Mouse (Mus musculus): ENCODE results near the gene Armc12. TPM values are rescaled to one million over a fixed set of nuclear protein-coding genes. Genes with fewer than 3 reads are reported as not detected.

Armc12 gene
- total and polyA plus RNA-seq, 3 experiments: 0.15 TPM; not detected in 2

DNA sequence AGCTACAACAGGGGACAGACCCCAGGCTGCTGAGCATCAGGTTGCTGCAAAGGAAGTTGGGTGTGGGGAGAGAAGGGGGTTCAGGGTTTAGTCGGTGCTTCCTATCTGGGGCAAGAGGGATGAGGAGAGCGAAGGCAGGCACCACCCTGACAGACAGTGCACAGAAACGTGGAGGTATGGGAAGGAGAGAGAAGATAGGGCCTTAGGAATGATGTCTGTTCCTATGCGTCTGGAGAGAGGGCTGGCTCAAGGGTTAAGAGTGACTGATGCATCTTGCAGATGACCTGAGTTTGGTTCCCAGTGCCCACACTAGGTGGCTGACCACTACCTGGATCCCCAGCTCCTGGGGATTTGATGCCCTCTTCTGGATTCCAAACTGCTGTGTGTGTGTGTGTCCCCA lies 13.7 kb upstream of the Armc12 start:
- no peaks in the 10 kb centered on the region; the same call in 1 of the 2 replicates for H3K79me2 ChIP-seq (ENCODE audit: control insufficient read depth, insufficient read depth, low read length, poor library complexity)
- no peak for TF ChIP-seq UBTF (IDR thresholded peaks at IDR 0.05; ENCODE audit: borderline replicate concordance, insufficient read depth, low read depth, low read length)
- no peak for TF ChIP-seq JUND (IDR thresholded peaks at IDR 0.05; ENCODE audit: low read depth, low read length)
- no peak for TF ChIP-seq POLR2AphosphoS2 (IDR thresholded peaks at IDR 0.05; ENCODE audit: low read length)
- no peak for TF ChIP-seq CTCF (IDR thresholded peaks at IDR 0.05 in 2 of 3, conservative IDR thresholded peaks at IDR 0.05 in 1 of 3; ENCODE audit: control insufficient read depth in 1 of 3, insufficient read depth in 1 of 3, low read depth in 2 of 3, low read length in 3 of 3, poor library complexity in 1 of 3, severe bottlenecking in 1 of 3)
- TF ChIP-seq ZNF384 (IDR thresholded peaks at IDR 0.05; ENCODE audit: low read depth, low read length): no peak
- no peak for TF ChIP-seq RCOR1 (IDR thresholded peaks at IDR 0.05; ENCODE audit: low read depth, low read length)
- TF ChIP-seq GATA1 (IDR thresholded peaks at IDR 0.05; ENCODE audit: low read depth, low read length): no peak
- TF ChIP-seq MYC (IDR thresholded peaks at IDR 0.05; ENCODE audit: low read depth, low read length): no peak
- no peak for TF ChIP-seq ZMIZ1 (IDR thresholded peaks at IDR 0.05; ENCODE audit: low read depth, low read length)
- TF ChIP-seq KAT2A (conservative IDR thresholded peaks at IDR 0.05; ENCODE audit: low read depth, low read length): no peak
- no peak for TF ChIP-seq ZKSCAN1 (IDR thresholded peaks at IDR 0.05; ENCODE audit: low read depth, low read length)
- no peak for TF ChIP-seq BHLHE40 (IDR thresholded peaks at IDR 0.05; ENCODE audit: borderline replicate concordance, low read depth, low read length)
- TF ChIP-seq MAX (IDR thresholded peaks at IDR 0.05; ENCODE audit: low read length): no peak
- TF ChIP-seq TCF12 (IDR thresholded peaks at IDR 0.05; ENCODE audit: low read depth, low read length): no peak
- no peak for TF ChIP-seq EP300 (IDR thresholded peaks at IDR 0.05; ENCODE audit: low read depth in 1 of 2, low read length in 2 of 2)
- no peak for TF ChIP-seq CHD2 (IDR thresholded peaks at IDR 0.05; ENCODE audit: low read length)
- no peak overlapping the region for H3K27ac ChIP-seq (ENCODE audit: control insufficient read depth, low read depth, low read length)
- no peak overlapping the region; a peak in 1 of 4 replicates for H3K4me3 ChIP-seq (ENCODE audit: control insufficient read depth in 1 of 2, insufficient read depth in 1 of 2, low read depth in 2 of 2, low read length in 2 of 2)
- DNase-seq (ENCODE audit: low read depth, low spot score): peak; percentile 35
- H3K4me1 ChIP-seq (ENCODE audit: control insufficient read depth in 1 of 2, insufficient read depth in 2 of 2, low read length in 2 of 2): peaks cover 0 to 27% of the 10 kb centered on the region in 2 experiments; a peak in 3 of 4 replicates
- H3K9ac ChIP-seq (ENCODE audit: control insufficient read depth, low read depth, low read length, poor library complexity, severe bottlenecking): no peak overlapping the region; the same call in 1 of the 2 replicates
- H3K36me3 ChIP-seq (ENCODE audit: control insufficient read depth in 1 of 2, insufficient read depth in 2 of 2, low read length in 2 of 2): peaks cover 0 to 10% of the 10 kb centered on the region in 2 experiments; a peak in 2 of 4 replicates
- no peaks in the 10 kb centered on the region for H3K27me3 ChIP-seq (ENCODE audit: control insufficient read depth in 1 of 2, insufficient read depth in 2 of 2, low read length in 2 of 2)
- H3K9me3 ChIP-seq (replicated peaks; ENCODE audit: insufficient read depth, low read length): no peaks in the 10 kb centered on the region

DNA sequence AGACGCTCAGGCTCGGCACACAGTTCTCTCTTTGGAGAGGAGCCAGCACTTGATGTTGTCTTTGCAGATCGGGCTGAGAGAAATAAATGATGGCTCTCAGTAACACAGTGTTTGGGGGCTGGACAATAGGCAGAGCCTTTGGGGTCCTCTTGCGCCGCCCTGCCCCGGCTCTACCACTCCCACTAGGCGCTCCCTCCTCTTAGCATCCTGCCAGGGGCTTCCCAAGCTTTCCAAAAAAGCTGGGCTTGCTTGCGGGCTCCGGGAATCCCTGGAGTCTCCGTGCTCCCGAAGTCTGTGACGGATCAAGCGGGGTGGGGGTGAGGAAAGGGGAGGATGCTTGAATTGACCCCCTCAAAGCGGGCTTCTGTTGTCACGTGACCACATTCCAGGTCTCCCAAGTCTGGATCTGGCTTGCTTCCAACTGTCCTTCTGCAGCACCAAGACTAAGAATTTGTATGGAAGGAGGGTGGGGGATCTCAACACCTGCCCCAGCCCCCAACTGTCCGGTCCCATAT lies 13.1 kb upstream of the Armc12 start, which contains the start of gene Fkbp5:
Gene Fkbp5 (minus strand): TSS at position 87 of the 515 bp plus-strand sequence.
- Histone ChIP-seq H3K4me1 (ENCODE audit: control insufficient read depth in 1 of 2, insufficient read depth in 2 of 2, low read length in 2 of 2) (peaks cover 0 to 32% of the 10 kb centered on the region in 2 experiments; a peak in 3 of 4 replicates), H3K9me3 (replicated peaks; ENCODE audit: insufficient read depth, low read length) (no peaks in the 10 kb centered on the region), H3K36me3 (ENCODE audit: control insufficient read depth in 1 of 2, insufficient read depth in 2 of 2, low read length in 2 of 2) (peaks cover 0 to 14% of the 10 kb centered on the region in 2 experiments; a peak in 2 of 4 replicates), H3K27ac (ENCODE audit: control insufficient read depth, low read depth, low read length) (peak within 1 kb of the TSS; percentile 89), H3K9ac (ENCODE audit: control insufficient read depth, low read depth, low read length, poor library complexity, severe bottlenecking) (peak within 1 kb of the TSS; percentile 75), H3K4me3 (ENCODE audit: control insufficient read depth in 1 of 2, insufficient read depth in 1 of 2, low read depth in 2 of 2, low read length in 2 of 2) (peak within 1 kb of the TSS; percentile 52 to 87), H3K27me3 (ENCODE audit: control insufficient read depth in 1 of 2, insufficient read depth in 2 of 2, low read length in 2 of 2) (no peaks in the 10 kb centered on the region), H3K79me2 (ENCODE audit: control insufficient read depth, insufficient read depth, low read length, poor library complexity) (no peaks in the 10 kb centered on the region; the same call in 1 of the 2 replicates)
- peak; percentile 71 for DNase-seq (ENCODE audit: low read depth, low spot score)
- TF ChIP-seq JUND (IDR thresholded peaks at IDR 0.05; ENCODE audit: low read depth, low read length) (no peak), ZMIZ1 (IDR thresholded peaks at IDR 0.05; ENCODE audit: low read depth, low read length) (no peak), POLR2AphosphoS5 (IDR thresholded peaks at IDR 0.05; ENCODE audit: borderline replicate concordance, low read depth, low read length) (no peak), RCOR1 (IDR thresholded peaks at IDR 0.05; ENCODE audit: low read depth, low read length) (no peak), GABPA (IDR thresholded peaks at IDR 0.05; ENCODE audit: low read depth, low read length) (no peak), NRF1 (IDR thresholded peaks at IDR 0.05; ENCODE audit: insufficient read depth, low read depth, low read length, poor library complexity, severe bottlenecking) (no peak), TCF12 (IDR thresholded peaks at IDR 0.05; ENCODE audit: low read depth, low read length) (no peak), TBP (IDR thresholded peaks at IDR 0.05; ENCODE audit: low read depth, low read length) (no peak), BHLHE40 (IDR thresholded peaks at IDR 0.05; ENCODE audit: borderline replicate concordance, low read depth, low read length) (peak; percentile 71; the same call in 1 of the 2 replicates), USF2 (IDR thresholded peaks at IDR 0.05; ENCODE audit: borderline replicate concordance in 1 of 2, insufficient read depth in 1 of 2, low read depth in 1 of 2, low read length in 2 of 2) (peak; percentile 17 to 31; a peak in 1 of 4 replicates), SIN3A (IDR thresholded peaks at IDR 0.05; ENCODE audit: low read length) (no peak), RAD21 (IDR thresholded peaks at IDR 0.05; ENCODE audit: low read depth, low read length) (no peak), POLR2A (IDR thresholded peaks at IDR 0.05; ENCODE audit: control insufficient read depth in 1 of 2, insufficient read depth in 1 of 2, low read depth in 1 of 2, low read length in 2 of 2, poor library complexity in 1 of 2) (no peak), USF1 (IDR thresholded peaks at IDR 0.05; ENCODE audit: low read depth, low read length) (peak; percentile 87), E2F4 (IDR thresholded peaks at IDR 0.05; ENCODE audit: borderline replicate concordance, low read depth, low read length) (no peak), UBTF (IDR thresholded peaks at IDR 0.05; ENCODE audit: borderline replicate concordance, insufficient read depth, low read depth, low read length) (no peak), MEF2A (IDR thresholded peaks at IDR 0.05; ENCODE audit: extremely low read depth, insufficient replicate concordance, low read depth, low read length, poor library complexity, severe bottlenecking) (no peak), ETS1 (IDR thresholded peaks at IDR 0.05; ENCODE audit: low read depth, low read length) (no peak), MAFK (IDR thresholded peaks at IDR 0.05; ENCODE audit: borderline replicate concordance, low read depth, low read length) (no peak)
